Mouse (Mus musculus) small intestine, adult 10 weeks (tissue): Measurements from ENCODE around the gene Tmsb4x. TPM values are rescaled to one million over a fixed set of nuclear protein-coding genes. Genes with fewer than 3 reads are reported as not detected.

Experiments
- polyA plus RNA-seq: library from polyadenylated mRNA; stranded (reverse); fragments of 350-450 nt; fragmentation: Illumina TruSeq; extraction: RNeasy Lipid Tissue Mini Kit (QIAGEN cat#74804); gene quantifications from one replicate; pipeline ENCODE4 v1.2.3, GENCODE M21; 2014; ENCODE audit warnings: low replicate concordance

Tmsb4x gene
- 1,315 TPM for polyA plus RNA-seq

GRCm38 (mm10) chrX:167208978-167209754, at the start of gene Tmsb4x:
TSS of gene Tmsb4x (minus strand) at chrX:167209315.

Other genes with a start within 250 kb of the Tmsb4x start
- gene Tlr8, start 55.0 kb upstream of the Tmsb4x start, polyA plus RNA-seq: 4.2 TPM
- 6.6 TPM for gene Tlr7, start 121.2 kb upstream of the Tmsb4x start, polyA plus RNA-seq
- 50.9 TPM for gene Prps2, start 173.4 kb upstream of the Tmsb4x start, polyA plus RNA-seq